Mouse (Mus musculus) activated CD4-positive, CD25-positive, alpha-beta regulatory T cell, adult 4 months (primary cell): ENCODE results near the gene 1700029F12Rik. TPM values are rescaled to one million over a fixed set of nuclear protein-coding genes. Genes with fewer than 3 reads are reported as not detected.
A peak's percentile ranks its signal among the peaks of the same experiment; 100 is the strongest.

ENCODE experiments used
- ATAC-seq: one replicate; pipeline ENCODE4 v1.8.0; 2017
- polyA plus RNA-seq, 2 experiments: library from polyadenylated mRNA; unstranded; fragments of 100-300 nt; shearing (Covaris generic); gene quantifications; one replicate each; pipeline ENCODE4 v1.2.1; 2017

Gene 1700029F12Rik
- polyA plus RNA-seq, 2 experiments from 2014 or later: not detected

DNA sequence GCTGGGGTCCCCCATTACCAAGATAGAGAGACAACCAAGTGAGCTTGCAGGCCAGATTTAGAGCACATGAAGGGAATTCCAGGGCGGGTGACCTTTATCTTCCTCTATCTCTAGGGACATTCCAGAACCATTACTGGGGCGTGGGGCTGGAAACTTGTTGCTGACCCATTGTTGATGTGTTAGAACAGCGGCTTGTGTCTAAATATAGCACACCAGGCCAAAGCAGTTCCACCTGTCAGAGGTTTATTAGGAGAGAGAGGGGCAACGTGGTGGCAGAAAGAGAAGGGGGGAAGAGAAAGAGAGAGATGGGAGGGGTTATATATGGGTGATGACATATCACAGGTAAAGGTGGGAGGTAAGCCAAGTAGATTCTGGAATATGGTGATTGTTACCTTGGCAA is 12.3 kb downstream of the 1700029F12Rik start:
- no peak for ATAC-seq

DNA sequence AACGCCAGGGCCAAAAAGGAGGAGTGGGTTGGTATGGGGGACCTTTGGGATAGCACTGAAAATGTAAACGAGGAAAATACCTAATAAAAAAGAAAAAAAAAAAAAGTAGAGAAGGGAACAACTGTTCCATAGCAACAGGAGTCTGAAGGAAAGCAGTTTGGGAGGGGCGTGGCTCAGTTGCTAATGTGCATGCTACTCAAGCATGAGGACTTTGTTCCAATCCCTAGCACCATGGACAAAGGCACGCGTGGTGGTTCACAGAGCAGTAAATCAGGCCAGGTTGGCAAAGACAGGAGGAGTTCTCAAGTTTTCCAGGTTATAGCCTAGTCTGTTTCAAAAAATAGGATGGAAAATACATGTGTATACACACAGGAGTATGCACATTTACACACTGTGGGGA is 14.0 kb downstream of the 1700029F12Rik start:
- no peak for ATAC-seq

DNA sequence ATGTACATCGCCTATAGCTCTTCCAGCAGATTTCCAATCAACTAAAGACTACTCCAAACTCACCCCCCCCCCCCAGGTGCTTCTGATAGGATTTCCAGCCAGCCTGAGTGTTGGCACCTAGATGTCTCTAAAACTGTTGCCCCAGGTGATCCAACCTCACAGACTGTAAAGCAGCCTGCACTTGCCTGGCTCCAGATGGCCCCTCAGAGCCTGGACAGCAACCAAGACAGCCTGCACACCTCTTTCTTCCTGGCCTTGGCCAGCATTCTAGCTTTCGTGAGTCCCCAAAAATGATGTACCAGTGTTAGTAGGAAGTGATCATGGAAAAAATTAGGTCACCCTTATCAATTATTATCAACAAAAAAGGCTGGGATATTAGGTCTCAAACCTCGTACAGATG is 16.5 kb downstream of the 1700029F12Rik start:
- no peak for ATAC-seq

DNA sequence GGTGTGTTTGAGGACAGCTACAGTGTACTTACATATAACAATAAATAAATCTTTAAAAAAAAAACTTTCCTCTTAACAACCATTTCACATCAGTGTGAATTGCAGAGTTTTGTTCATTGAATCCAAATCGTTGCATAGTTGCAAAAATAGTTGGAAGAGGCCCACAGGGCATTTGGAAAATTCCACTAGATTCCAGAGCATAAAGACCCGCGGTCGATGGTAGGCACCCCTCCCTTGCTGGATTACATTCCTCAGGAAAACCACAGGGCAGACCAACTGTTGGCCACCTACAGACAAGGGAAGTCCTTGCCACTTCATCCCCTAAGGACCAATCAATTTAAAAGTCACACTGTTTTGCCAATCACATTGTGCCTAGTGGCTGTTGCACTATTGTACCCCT is 19.8 kb downstream of the 1700029F12Rik start:
- ATAC-seq: no peak

DNA sequence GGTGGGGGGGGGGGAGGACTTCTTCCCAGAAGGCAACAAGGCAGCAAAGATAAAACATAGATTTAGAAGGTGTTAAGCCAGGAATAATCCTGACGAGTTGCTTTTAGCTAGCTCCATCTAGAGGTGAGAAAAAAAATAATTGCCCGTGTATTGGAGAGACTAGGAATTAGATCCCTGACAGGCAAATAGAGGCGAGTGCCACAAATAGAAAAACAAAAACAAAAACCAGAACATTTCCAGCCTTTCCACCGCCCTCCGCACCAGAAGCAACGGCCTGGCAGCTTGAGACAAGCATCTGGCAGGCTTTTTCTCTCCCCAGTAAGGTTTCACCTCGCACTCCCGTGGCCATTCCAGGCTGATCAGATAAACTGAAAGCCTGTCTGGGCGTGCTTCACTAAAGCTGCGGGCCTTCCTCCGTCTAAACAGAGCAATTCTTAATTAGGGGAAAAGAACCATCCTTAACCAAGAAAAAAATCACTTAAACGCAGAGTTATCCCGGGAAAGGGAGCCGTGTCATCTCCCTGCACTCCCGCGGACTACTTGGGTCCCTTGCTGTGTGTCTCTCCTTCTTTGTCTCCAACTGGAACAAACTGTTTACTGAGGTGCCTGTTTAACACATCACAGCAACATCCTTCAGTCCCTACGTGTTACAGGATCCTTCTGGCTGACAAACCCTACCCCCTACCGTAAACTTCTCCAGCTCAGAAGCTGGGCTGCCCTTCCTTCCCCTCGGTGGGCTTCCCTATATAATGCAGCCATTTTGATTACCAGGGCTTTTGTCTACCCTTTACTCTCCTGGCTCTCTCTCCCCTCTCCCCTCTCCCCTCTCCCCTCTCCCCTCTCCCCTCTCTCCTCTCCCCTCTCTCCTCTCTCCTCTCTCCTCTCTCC is 25.7 kb downstream of the 1700029F12Rik start:
- no peak for ATAC-seq

DNA sequence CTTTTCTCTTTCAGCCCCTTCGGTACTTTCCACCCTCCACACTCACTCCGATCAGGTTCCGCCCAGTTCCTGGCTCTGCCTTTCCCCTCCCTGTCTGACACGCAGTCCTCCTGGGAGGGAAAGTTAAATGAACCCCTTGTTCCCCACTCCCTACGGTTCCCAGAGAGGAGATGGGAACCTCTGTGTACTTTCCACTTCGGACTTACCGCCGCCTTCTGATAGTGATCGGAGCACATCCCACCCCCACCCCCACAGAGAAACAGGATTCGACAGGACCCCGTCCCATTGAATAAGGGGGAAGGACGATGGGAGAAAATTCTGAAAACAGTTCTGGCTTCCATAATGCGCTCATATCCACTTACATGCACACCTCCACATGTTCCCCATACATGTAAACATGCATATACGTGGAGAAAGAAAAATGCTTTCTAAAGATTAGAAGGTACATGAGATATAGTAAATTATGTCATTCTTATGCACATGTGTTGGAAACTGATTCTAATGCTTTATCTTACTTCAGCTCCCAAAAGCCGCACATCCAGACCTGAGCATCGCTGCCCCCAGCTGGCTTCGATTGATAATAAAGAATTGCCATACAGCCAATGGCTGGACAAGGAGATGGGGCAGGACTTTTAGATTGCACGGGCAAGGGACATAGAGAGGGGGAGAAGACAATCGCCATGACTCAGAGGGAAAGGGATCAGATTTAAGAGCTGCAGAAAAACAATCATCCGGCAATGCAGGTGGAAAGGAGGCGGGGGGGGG is 26.5 kb downstream of the 1700029F12Rik start:
- ATAC-seq: no peak

DNA sequence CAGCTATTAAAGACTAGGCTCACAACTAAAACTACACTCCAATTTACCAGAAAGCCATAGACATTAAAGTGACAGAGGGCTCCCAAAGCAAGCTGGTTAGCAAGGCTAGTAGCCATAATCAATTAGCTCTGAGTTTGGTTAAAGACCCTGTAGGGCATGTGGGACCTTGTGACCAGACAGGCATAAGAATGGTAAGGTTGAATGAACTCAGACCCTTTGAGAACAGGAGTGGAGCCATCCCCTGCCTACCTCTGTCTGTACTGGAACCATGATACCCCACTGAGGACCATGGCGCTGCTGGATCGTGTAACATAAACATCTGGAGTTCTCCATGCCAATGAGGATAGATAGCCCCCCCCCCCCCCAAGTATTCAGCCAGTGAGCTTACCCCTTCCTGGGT is 27.4 kb downstream of the 1700029F12Rik start:
- ATAC-seq: no peak

DNA sequence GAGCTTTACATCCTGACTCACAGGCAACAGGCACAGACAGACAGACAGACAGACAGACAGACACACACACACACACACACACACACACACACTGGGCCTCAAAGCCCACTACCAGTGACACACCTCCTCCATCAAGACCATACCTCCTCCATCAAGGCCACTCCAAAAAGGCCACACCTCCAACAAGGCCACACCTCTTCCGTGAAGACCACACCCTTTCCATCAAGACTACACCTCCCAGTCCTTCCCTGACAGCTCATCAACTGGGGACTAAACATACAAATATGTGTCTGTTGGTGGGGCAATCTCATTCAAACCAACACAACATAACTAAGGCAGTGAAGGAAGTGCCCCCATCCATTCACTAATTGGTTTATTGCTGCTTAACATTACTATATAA is 37.1 kb downstream of the 1700029F12Rik start:
- ATAC-seq: no peak

DNA sequence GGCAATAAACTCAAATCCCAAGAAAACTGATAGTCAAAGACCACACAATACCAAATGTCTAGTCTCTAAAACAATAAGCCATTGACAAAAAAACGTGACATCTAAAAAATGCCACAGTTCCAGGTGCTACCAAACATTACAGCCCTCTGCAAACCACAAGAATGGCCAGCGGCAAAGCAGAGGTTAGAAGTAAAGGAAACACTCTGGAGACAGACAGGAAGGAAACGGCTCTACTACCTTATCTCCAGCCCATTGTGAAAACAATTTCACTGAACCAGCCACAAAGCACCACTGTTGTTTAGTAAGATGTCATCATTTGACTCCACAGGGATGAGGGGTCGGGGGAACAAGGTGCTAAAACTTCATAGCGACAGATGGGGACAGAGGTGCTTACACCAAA is 38.9 kb downstream of the 1700029F12Rik start:
- ATAC-seq: no peak

DNA sequence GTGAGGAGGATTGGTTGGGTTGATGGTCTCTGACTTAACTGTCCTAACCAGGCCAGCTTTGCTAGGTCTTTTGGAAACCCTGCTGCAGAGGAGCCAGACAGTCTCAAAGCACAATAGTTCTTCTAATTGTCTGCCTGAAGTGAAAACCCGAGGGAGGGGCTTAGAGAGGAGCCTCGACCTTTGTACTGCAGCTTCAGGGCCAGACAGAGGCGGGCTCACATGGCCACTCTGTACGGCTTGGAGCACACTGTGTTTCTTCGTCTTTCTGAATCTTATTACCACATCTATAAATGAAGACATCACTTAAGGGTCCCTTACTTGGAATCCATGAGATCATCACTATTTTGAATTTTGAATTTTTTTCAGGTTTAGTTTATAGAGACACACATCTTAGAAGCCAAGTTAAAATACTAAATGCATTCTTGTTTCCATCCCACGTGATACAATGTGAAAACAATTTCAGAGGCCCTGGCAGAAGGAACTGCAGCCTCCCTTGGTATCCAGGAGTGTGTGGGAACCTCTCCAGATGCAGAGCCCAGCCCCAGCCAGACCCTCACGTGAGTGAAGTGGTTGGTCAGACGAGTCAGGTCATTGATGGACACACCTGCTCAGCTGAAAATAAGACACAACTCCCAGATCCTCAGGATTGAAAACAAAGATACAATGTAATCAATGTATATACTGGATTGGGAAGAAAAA is 40.7 kb downstream of the 1700029F12Rik start:
- ATAC-seq: no peak

DNA sequence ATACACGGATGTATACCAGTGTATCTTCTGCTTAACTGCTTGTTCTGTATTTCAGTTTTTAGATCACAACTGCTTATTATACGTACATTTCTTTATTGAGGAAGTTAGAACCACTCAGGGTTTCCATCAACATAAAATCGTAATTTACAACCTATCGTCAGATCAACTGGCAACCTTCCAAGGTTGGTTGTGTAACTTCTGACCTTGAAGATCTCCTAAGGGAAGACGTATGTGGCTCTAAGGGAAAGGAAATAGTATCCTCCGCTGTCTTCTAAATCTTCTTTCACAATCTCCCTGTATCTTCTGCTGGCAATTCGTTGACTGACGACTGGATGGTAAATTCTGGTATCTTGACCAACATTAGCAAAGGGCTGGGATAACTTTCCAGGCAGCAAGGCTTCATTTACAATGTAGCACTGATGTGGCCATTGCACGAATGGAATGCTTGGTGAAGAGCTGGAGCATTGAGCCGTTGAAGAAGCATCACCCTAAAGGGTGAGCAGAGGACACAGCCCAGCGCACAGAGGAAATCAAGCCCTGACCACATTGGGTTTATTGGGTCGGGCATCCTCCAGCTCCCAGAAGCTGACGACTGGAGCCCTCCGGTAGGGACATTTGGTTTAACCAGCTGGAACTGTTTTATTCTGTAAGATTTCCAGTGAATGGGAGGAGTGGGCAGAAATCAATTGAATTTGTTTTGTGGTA is 43.4 kb downstream of the 1700029F12Rik start:
- ATAC-seq: no peak

DNA sequence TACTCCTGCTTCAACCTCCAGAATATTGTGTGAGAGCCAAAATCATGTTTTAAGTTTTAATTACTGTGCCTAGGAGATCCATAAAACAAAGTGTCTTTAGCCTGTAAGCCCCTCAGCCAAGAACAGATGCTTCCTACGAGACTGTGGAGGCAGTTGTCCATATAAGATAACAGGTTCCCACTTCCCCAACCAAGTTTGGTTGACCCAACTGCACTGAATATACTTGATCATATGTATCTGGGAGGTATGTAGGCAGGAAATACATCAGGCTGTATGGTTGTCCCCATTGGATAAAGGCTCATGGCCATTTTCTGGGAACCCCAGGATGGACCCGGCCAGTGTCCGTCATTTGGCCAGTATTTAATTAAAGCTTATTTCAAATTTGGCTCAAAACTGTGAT is 44.1 kb downstream of the 1700029F12Rik start:
- no peak for ATAC-seq

DNA sequence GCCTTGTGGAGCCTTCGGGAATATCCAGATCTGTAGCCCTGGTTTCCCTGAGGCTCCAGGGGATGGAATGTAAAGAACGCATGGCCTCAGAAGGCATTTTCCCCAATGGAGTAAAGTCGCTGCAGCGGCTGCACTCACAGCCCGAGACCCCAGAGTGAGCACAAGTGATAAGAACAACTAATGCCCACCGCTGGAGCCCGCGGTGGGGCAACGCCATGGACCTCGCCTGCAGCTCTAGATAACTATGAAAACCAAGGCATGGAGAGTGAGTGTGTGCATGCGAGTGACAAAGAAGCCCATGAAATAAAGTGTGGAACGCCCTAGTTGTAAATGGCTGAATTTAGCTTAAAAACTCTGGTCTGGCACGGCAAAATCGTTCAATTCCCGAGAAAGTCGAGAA is 45.0 kb downstream of the 1700029F12Rik start:
- ATAC-seq: no peak

DNA sequence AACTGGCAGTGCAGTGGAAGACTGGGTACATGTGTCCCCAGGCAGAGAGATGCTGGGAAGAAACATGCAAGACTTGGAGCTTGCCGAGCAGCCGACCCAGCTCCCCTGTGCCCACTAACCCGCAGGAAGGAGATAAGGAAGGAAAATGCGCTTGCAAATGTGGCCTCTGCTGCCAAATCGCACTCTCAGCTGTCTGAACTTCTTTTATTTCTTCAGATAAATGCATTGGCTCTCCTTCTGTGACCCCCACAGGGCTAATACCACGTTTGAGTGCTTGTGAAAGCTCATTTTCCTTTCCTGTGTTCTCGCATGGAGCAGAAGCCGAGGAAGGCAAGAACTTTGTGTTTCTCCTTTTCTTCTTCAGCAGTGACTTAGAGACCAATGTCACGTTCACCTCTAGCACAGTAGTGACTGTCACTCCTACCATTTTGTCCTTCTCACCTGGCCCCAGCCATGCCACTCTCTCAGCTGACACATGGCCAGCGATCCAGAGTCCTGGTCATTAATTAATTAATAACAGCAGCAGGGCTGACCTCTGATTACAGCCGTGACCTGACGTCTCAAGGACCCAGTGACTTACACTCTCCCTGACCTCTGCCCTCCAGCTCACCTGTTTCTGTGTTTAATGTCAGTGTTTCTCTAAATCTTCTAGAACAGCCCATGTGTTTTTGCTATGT is 48.4 kb downstream of the 1700029F12Rik start:
- no peak for ATAC-seq

DNA sequence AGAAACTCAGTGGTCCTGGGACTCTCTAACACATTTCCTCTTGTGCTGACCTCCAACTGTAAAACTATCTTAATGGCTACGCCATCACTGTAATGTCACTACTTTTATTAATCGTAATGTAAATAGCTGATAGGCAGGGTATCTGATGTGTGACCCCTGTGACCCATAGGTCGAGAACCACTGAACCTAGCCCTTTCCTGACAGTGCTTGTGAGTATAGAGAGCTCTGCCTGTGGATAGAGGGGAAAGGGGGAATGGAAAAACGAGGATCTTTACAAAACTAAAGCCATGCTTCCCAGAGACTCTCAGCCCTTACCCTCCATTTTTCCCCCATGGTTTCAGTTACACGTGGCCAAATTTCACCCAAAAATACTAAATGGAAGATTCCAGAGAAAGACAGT is 49.5 kb downstream of the 1700029F12Rik start:
- ATAC-seq: no peak

DNA sequence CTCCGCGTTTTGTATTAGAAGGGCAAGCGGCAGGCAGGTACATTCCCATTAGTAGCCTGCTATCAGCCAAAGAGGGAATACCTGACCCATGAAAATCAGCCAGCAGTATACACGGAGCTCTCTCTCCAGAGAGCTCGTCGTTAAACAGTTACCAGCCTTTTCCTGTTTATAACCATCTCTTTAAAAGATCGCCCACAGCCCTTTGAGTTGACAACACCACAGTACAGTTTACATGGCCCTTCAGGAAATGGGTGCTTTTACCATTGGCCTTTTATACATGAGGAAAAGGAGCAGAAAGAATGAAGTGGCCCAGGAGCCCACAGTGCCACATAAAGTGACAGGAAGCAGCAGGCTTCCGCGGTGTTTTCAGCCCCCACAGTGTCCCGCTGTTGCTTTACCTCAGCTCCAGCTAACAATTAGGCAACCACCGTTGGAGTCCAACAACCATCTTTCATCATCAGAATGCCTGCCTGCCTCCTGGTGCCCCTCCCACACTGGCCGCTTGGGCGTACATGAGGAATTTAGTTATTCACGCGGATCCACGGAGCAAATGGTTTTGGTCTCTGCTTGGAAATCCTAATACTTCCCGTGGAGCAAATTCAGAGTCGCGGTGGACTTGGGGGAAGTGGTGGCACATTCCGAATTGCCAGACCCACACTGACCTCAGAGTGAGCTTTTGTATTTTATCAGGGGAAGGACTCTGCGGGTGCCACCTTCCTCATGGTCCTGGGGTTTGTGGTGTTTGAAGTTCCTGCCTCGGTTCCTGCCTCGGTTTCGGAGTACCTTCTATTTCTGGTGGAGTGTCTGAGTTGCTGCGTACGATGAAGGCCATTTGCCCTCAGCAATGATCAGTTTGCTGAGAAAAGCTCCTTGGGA is 50.7 kb downstream of the 1700029F12Rik start:
- ATAC-seq: peak; percentile 63

DNA sequence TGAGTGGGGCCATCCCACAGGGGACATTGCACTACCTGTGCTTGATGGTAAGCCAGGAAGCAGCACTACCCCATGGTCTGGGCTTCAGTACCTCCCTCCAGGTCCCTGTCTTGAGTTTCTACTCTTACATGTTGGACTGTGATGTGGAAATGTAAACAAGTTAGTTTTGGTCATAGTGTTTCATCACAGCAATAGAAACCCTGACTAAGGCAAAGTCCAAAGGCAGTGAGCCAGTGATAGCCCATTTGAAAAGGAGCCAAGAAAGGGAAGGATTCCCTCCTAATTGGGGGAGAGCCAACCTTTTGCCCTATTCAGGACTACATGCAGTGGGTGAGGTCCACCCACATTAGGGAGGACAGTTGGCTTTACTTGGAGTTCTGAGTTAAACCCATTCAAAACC is 53.6 kb downstream of the 1700029F12Rik start:
- ATAC-seq: no peak

DNA sequence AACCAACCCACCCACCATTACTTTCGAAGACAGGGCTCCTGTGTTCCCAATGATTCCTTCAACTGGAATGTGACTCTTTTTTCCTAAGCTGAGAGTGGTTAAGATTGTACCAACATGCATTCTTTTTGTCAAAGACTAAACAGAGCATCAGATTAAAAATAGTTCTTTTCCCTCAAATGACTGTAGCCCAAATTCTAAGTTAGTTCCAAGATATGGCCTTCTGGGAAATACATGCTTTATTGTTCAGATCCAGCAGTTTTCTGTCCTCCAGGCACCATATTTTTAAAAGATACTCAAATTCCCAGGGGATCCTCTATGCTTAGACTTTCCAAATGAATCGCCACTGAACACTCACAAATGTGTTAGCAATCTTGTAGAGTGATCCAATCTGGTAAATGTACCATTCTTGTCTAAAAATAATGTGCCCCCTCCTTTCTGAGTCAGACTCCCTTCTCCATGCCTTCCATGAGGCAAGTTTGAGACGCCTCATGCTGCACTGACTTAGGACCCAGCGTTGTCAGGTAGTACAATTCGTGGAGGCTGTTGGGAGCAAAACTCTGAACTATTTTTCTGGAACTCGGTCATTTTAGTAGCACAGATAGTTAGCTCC is 57.1 kb downstream of the 1700029F12Rik start:
- no peak for ATAC-seq

DNA sequence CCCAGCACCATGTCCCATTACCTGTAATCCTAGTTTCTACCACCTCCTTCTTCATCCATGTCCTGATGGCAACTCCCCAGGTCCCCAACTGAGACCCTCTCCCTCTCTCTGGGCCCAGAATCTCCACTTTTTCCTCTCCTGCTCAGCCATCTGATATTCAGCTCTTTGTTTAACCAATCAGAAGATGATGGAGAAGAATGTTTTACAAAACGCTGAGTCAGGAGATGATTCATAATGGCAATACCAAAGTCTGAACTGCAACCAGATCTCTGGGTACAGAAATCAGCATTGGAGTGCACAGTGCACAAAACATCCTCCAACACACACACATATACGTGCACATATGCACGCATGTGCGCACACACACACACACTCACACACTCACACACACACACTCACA is 60.8 kb downstream of the 1700029F12Rik start:
- no peak for ATAC-seq
